9 mouse cellular contexts compared by ENCODE assay signal in the genomic region with DNA sequence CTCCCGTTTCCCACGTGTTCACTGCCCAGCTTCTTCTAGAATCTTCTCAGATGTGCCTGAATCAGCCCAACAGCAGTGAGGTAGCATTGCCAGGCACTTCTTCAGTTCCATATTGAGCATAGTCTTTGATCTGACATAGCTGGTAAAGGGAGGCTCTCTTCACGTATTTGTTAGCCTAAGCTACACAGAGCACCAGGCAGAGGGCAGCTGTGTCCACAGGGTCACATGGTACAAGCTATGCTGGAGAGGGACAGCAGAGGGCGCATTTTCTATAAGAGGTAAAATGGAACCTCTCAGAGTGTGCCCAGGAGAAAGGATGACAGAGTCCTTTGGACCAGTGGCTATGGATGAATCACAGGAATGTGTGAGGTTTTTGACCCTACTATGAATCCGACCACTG. TPM values are rescaled to one million over a fixed set of nuclear protein-coding genes. Genes with fewer than 3 reads are reported as not detected.
DNase-seq lines count a peak whose midpoint lies in the region; ATAC-seq and TF ChIP-seq lines count a peak whose summit lies in the region.
"Had no signal": no experiment of that assay in that cellular context is flagged by ENCODE, and none has a peak within 500 bp of the region (broad histone marks: within the 10 kb centered on the region; RNA-seq: fewer than 3 reads in every experiment).

No protein-coding gene starts in this region.

- no peaks in the 10 kb centered on the region for H3K36me3 ChIP-seq in C2C12 (ENCODE audit: control insufficient read depth, insufficient read depth)
- no peaks in the 10 kb centered on the region for H3K36me3 ChIP-seq in ES-Bruce4 (ENCODE audit: control insufficient read depth, insufficient read depth, low read length, poor library complexity, severe bottlenecking)
- H3K36me3 ChIP-seq in liver, postnatal 0 days (replicated peaks; ENCODE audit: insufficient read depth, low read length), result no peaks in the 10 kb centered on the region

- peak; percentile 26 for DNase-seq in cerebellum, adult 11 months
- DNase-seq in gastrocnemius, postnatal 10 days, result peak; percentile 42
- DNase-seq in kidney, postnatal 4 days, result peak; percentile 79 to 80
- peak; percentile 67 for DNase-seq in liver, postnatal 0 days
- peak; percentile 42 for DNase-seq in retina, postnatal 7 days (ENCODE audit: low read depth, low spot score)

- H3K9me3 ChIP-seq in ES-Bruce4 (replicated peaks; ENCODE audit: control insufficient read depth, insufficient read depth, low read length, poor library complexity, severe bottlenecking), result no peaks in the 10 kb centered on the region; the same call in 1 of the 2 replicates
- no peaks in the 10 kb centered on the region for H3K9me3 ChIP-seq in liver, postnatal 0 days (ENCODE audit: low read length)

- 41% methylated on average over 5 of the region's 5 CpGs for WGBS in liver, postnatal 0 days (ENCODE audit: insufficient replicate concordance)

- no peak overlapping the region for H3K27ac ChIP-seq in ES-Bruce4 (ENCODE audit: insufficient read depth, low read length)
- no peak overlapping the region for H3K27ac ChIP-seq in liver, postnatal 0 days (ENCODE audit: low read depth)

- H3K79me3 ChIP-seq in C2C12 (ENCODE audit: low read depth), result no peaks in the 10 kb centered on the region

- no peaks in the 10 kb centered on the region for H3K79me2 ChIP-seq in C2C12 (ENCODE audit: control insufficient read depth, insufficient read depth)

- no peak for TF ChIP-seq EP300 in ES-Bruce4 (IDR thresholded peaks at IDR 0.05; ENCODE audit: insufficient read depth, low read depth, low read length)
- no peak for TF ChIP-seq EP300 in liver, postnatal 0 days (IDR thresholded peaks at IDR 0.05; ENCODE audit: low read depth)

- no peaks in the 10 kb centered on the region for H3K4me1 ChIP-seq in ES-Bruce4 (ENCODE audit: control insufficient read depth, insufficient read depth, low read length)
- H3K4me1 ChIP-seq in liver, postnatal 0 days (ENCODE audit: insufficient read depth), result no peaks in the 10 kb centered on the region; the same call in 1 of the 2 replicates

- peak; percentile 40 for TF ChIP-seq CTCF in C2C12 (IDR thresholded peaks at IDR 0.05; ENCODE audit: control insufficient read depth, insufficient read depth, insufficient read length)
- peak; percentile 60 for TF ChIP-seq CTCF in ES-Bruce4 (IDR thresholded peaks at IDR 0.05; ENCODE audit: low read depth, low read length)
- peak; percentile 66 for TF ChIP-seq CTCF in liver, postnatal 0 days (IDR thresholded peaks at IDR 0.05; ENCODE audit: low read depth)

- no peak overlapping the region for H3K9ac ChIP-seq in ES-Bruce4 (ENCODE audit: low read depth, poor library complexity, severe bottlenecking)
- H3K9ac ChIP-seq in liver, postnatal 0 days (replicated peaks), result no peak overlapping the region

- no peak overlapping the region for H3K4me2 ChIP-seq in liver, postnatal 0 days (ENCODE audit: low read depth, low read length)

- no peak for TF ChIP-seq POLR2A in ES-Bruce4 (IDR thresholded peaks at IDR 0.05; ENCODE audit: insufficient read depth, low read length)

- H3ac ChIP-seq in C2C12 (ENCODE audit: control insufficient read depth, insufficient read length, low read depth), result no peak overlapping the region

- peak; percentile 52; the same call in 1 of the 2 replicates for ATAC-seq in liver, postnatal 0 days
- no peak for ATAC-seq in erythroblast, adult 5-6 weeks (replicated peaks; ENCODE audit: low FRiP score, poor library complexity, severe bottlenecking)

- H3K27me3 ChIP-seq in C2C12 (ENCODE audit: control insufficient read depth, insufficient read depth, insufficient read length) (no peaks in the 10 kb centered on the region), ES-Bruce4 (ENCODE audit: control insufficient read depth, insufficient read depth, low read length, poor library complexity, severe bottlenecking) (no peaks in the 10 kb centered on the region)
- H3K27me3 ChIP-seq in liver, postnatal 0 days (ENCODE audit: insufficient read depth, low read length), result no peaks in the 10 kb centered on the region

- H3K4me3 ChIP-seq in C2C12 (ENCODE audit: insufficient read depth, poor library complexity, severe bottlenecking), result no peak overlapping the region
- no peak overlapping the region for H3K4me3 ChIP-seq in ES-Bruce4 (ENCODE audit: low read depth, low read length)
- no peak overlapping the region for H3K4me3 ChIP-seq in liver, postnatal 0 days (ENCODE audit: low read depth, low read length)

TF ChIP-seq in C2C12, 6 proteins besides CTCF, POLR2A, EP300 and RAD21:
- TF ChIP-seq USF1 (IDR thresholded peaks at IDR 0.05; ENCODE audit: low read depth), result peak; percentile 92
- TF ChIP-seq CEBPB (IDR thresholded peaks at IDR 0.05; ENCODE audit: low read depth), result no peak

RNA-seq across cellular contexts. Expression of gene Drd5, which starts 10.3 kb away (rescaled TPM):
- polyA plus RNA-seq in C2C12 (2012; fragmentation: generic; extraction: Trizol) (not detected), ES-Bruce4 (2011; ENCODE audit: insufficient read depth, insufficient read length, low read depth, missing spikeins) (not detected in 2 replicates)
- total RNA-seq in gastrocnemius, postnatal 10 days (2021), result not detected
- polyA plus RNA-seq in liver, postnatal 0 days (2015; fragmentation: Nextera tagmentation; extraction: Ambion mirVana), result not detected in 2 replicates
- not detected in 2 replicates for total RNA-seq in erythroblast, adult 5-6 weeks (2015; ENCODE audit: low replicate concordance)
- not detected in 2 replicates for total RNA-seq in erythroblast, adult 5-6 weeks (2017; ENCODE audit: low replicate concordance)

RNA-seq across cellular contexts. Expression of gene Otop1, which starts 33.1 kb away (rescaled TPM):
- polyA plus RNA-seq in C2C12 (2012; fragmentation: generic; extraction: Trizol) (0.05 TPM), ES-Bruce4 (2011; ENCODE audit: insufficient read depth, insufficient read length, low read depth, missing spikeins) (not detected in 2 replicates)
- total RNA-seq in gastrocnemius, postnatal 10 days (2021), result under 1 TPM; 0.47 TPM
- not detected in 2 replicates for polyA plus RNA-seq in liver, postnatal 0 days (2015; fragmentation: Nextera tagmentation; extraction: Ambion mirVana)
- total RNA-seq in erythroblast, adult 5-6 weeks (2015; ENCODE audit: low replicate concordance), result not detected in 2 replicates
- total RNA-seq in erythroblast, adult 5-6 weeks (2017; ENCODE audit: low replicate concordance), result not detected in 2 replicates
- polyA plus RNA-seq: heart, embryonic 16.5 days had no signal

RNA-seq across cellular contexts. Expression of gene Tmem128, which starts 48.9 kb away (rescaled TPM):
- polyA plus RNA-seq in C2C12 (2012; fragmentation: generic; extraction: Trizol) (38.3 TPM), ES-Bruce4 (2011; ENCODE audit: insufficient read depth, insufficient read length, low read depth, missing spikeins) (23.4 and 23.9 TPM in 2 replicates)
- total RNA-seq in gastrocnemius, postnatal 10 days (2021), result 10 to 100 TPM; 12.1 to 16.4 TPM
- polyA plus RNA-seq in liver, postnatal 0 days (2015; fragmentation: Nextera tagmentation; extraction: Ambion mirVana), result 45.3 and 45.8 TPM in 2 replicates
- 27.3 and 39.7 TPM in 2 replicates for total RNA-seq in erythroblast, adult 5-6 weeks (2015; ENCODE audit: low replicate concordance)
- total RNA-seq in erythroblast, adult 5-6 weeks (2017; ENCODE audit: low replicate concordance), result 12.8 and 17.7 TPM in 2 replicates

Comparison
In these comparisons a context has a peak if more than half of its experiments do, and no peak if none do; other contexts are left out.
1. DNase-seq: peak in every context shown above with its lines; median percentile 80 in kidney, postnatal 4 days; 67 in liver, postnatal 0 days; 42 in gastrocnemius, postnatal 10 days; 42 in retina, postnatal 7 days; 26 in cerebellum, adult 11 months.